Mouse (Mus musculus) liver, embryonic 13.5 days (tissue): Measurements from ENCODE around the gene Slc16a14. TPM values are rescaled to one million over a fixed set of nuclear protein-coding genes. Genes with fewer than 3 reads are reported as not detected.

Experiments
- ATAC-seq: fragments of 200-750 bp; cut with Nextera tagmentation; 2 replicates; pipeline ENCODE4 v1.8.0; 2017; ENCODE audit warnings: low read depth, mild to moderate bottlenecking, moderate number of reproducible peaks, moderate library complexity
- DNase-seq: peaks from one replicate; pipeline ENCODE4 v3.0.0; 2022
- H3K27ac ChIP-seq: fragments of 300-500 bp; sonication (generic); 2 replicates; pipeline ENCODE4 v1.5.1; 2015; ENCODE audit warnings: moderate library complexity, mild to moderate bottlenecking, inconsistent platforms
- H3K27me3 ChIP-seq: fragments of 300-500 bp; sonication (generic); 2 replicates; pipeline ENCODE4 v1.6.1; 2015; ENCODE audit warnings: mild to moderate bottlenecking, inconsistent platforms
- H3K36me3 ChIP-seq: fragments of 300-500 bp; sonication (generic); 2 replicates; pipeline ENCODE4 v1.6.1; 2015; ENCODE audit warnings: mild to moderate bottlenecking, inconsistent platforms
- H3K4me1 ChIP-seq: fragments of 300-500 bp; sonication (generic); replicated peaks from 2 replicates; pipeline ENCODE4 v1.6.1; 2015; ENCODE audit warnings: inconsistent platforms
- H3K4me2 ChIP-seq: fragments of 300-500 bp; sonication (generic); 2 replicates; pipeline ENCODE4 v1.6.1; 2015; ENCODE audit warnings: inconsistent platforms, mild to moderate bottlenecking, moderate library complexity
- H3K4me3 ChIP-seq: fragments of 300-500 bp; sonication (generic); replicated peaks from 2 replicates; pipeline ENCODE4 v1.5.1; 2015; ENCODE audit warnings: mild to moderate bottlenecking, inconsistent platforms
- H3K9ac ChIP-seq: fragments of 300-500 bp; sonication (generic); 2 replicates; pipeline ENCODE4 v1.6.1; 2015; ENCODE audit warnings: mild to moderate bottlenecking, inconsistent platforms
- H3K9me3 ChIP-seq: fragments of 300-500 bp; sonication (generic); replicated peaks from 2 replicates; pipeline ENCODE4 v1.6.1; 2016; ENCODE audit warnings: inconsistent platforms
- WGBS: fragments of 180-500 bp; shearing (Covaris S2); methylation state at CpG from one replicate; pipeline ENCODE4 v1.1.7; 2015; ENCODE audit not compliant: insufficient replicate concordance; 5-methylcytosine and 5-hydroxymethylcytosine counted together
- polyA plus RNA-seq: library from polyadenylated mRNA; unstranded; fragments of >200 nt; fragmentation: Nextera tagmentation; extraction: Ambion mirVana; gene quantifications from 2 replicates; pipeline ENCODE4 v1.2.1, GENCODE M21; 2015

The Slc16a14 gene
- polyA plus RNA-seq, 1 experiment from 2014 or later: 0.02 TPM

DNA sequence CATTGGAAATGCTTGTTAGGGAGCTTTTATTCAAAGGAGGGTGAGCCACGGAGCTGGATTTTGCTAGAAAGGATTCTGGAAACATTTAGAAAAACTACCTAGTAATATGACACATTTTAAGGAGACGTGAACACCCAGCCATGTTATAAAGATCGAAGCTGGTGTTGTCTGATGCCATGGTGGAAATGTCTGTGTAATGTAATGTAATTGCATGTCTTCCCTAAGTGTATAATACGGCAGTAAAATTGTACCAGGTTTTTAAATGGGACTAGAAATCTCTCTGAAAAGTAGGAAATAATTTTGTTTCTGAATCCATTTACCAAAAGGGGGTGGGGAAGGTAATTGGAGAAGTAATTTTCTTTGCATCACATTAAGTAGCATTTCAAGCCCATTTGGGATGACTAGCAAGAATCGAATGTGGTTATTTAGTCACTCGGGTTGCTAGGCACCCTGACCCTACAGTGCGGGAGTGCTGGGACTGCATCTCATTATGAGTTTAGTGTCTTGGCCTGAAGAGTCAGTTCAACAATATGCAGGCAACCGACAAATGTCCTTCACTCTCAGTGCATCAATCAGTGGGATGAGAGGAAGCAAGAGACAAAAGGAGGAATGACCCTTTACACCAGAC is 24.6 kb downstream of the Slc16a14 start:
- 66% methylated on average over 8 of the region's 8 CpGs for WGBS
- no peaks in the 10 kb centered on the region for H3K9me3 ChIP-seq
- no peaks in the 10 kb centered on the region for H3K4me1 ChIP-seq
- H3K27me3 ChIP-seq: no peaks in the 10 kb centered on the region
- no peak overlapping the region for H3K9ac ChIP-seq
- no peaks in the 10 kb centered on the region for H3K36me3 ChIP-seq
- no peak overlapping the region for H3K4me3 ChIP-seq
- ATAC-seq: no peak
- no peak overlapping the region for H3K27ac ChIP-seq
- no peak for DNase-seq
- no peak overlapping the region for H3K4me2 ChIP-seq

DNA sequence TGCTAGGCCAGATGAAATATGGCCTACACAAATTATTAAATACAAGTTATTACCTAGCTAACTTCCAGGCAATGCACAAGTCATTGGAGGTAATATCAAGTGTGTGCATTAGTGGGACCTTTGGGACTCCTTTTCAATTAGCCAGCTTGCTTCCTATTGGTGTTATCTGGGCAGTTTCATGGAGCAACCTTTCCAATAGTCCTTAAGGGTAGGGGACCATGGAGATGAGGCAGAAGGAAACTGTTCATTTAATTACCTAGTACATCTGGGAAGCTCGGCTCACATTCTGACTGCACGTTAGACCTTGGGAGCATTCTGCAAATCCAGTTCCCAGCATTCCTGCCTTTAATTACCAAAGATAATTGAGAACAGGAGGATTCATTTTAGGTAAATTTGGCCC is 30.5 kb downstream of the Slc16a14 start:
- no peaks in the 10 kb centered on the region for H3K4me1 ChIP-seq
- H3K9ac ChIP-seq: no peak overlapping the region
- ATAC-seq: no peak
- H3K4me2 ChIP-seq: no peak overlapping the region
- H3K27me3 ChIP-seq: no peaks in the 10 kb centered on the region
- WGBS: 76% methylated on average over 2 of the region's 2 CpGs
- no peak for DNase-seq
- no peak overlapping the region for H3K4me3 ChIP-seq
- H3K27ac ChIP-seq: no peak overlapping the region
- no peaks in the 10 kb centered on the region for H3K36me3 ChIP-seq
- no peaks in the 10 kb centered on the region for H3K9me3 ChIP-seq

DNA sequence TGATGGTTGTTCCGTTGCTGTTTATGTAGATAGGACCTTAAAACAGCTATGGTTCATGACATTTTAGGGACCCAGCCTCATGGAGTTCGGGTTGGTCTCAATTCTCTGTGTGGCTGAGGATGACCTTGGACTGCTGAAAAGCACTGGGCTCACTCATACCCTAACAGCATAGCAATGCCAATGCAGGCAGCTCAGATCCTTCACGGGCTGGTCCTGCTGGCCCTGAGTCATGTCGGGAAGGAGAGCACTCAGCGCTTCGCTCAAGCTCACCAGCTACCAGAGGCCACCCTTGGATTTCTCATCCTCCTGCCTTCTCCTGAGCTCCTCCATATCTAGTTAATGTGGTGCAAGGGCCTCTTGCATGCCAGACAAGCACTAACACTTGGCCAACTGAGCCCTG is 35.8 kb downstream of the Slc16a14 start:
- 78% methylated on average over 6 of the region's 6 CpGs for WGBS
- DNase-seq: no peak
- no peak overlapping the region for H3K9ac ChIP-seq

DNA sequence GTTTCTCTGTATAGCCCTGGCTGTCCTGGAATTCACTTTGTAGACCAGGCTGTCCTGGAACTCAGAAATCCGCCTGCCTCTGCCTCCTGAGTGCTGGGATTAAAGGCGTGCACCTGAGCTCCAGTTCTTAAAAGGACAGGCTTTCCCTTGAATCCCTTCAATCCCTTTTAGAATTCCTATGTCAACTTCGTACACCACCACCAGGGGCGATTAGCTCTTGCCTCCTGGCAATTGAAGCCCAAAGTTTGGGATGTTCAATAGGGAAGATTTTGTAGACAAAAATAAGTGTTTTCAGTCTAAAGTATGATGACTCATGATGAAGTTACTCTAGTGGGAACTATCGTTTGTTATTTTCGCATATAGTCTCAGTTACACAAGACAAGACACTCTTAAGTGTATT is 37.6 kb downstream of the Slc16a14 start:
- H3K4me2 ChIP-seq: no peak overlapping the region
- 60% methylated on average over 6 of the region's 6 CpGs for WGBS
- H3K27ac ChIP-seq: no peak overlapping the region
- no peaks in the 10 kb centered on the region for H3K4me1 ChIP-seq
- no peaks in the 10 kb centered on the region for H3K36me3 ChIP-seq
- H3K27me3 ChIP-seq: no peaks in the 10 kb centered on the region
- no peak overlapping the region for H3K9ac ChIP-seq
- no peak overlapping the region for H3K4me3 ChIP-seq
- ATAC-seq: no peak
- H3K9me3 ChIP-seq: no peaks in the 10 kb centered on the region
- DNase-seq: no peak

More for the DNA sequence above, 35.8 kb downstream of the Slc16a14 start:
- Histone ChIP-seq H3K4me2 (no peak overlapping the region), H3K9me3 (no peaks in the 10 kb centered on the region), H3K4me1 (no peaks in the 10 kb centered on the region), H3K36me3 (no peaks in the 10 kb centered on the region), H3K27me3 (no peaks in the 10 kb centered on the region), H3K27ac (no peak overlapping the region), H3K4me3 (no peak overlapping the region)
- ATAC-seq: no peak

DNA sequence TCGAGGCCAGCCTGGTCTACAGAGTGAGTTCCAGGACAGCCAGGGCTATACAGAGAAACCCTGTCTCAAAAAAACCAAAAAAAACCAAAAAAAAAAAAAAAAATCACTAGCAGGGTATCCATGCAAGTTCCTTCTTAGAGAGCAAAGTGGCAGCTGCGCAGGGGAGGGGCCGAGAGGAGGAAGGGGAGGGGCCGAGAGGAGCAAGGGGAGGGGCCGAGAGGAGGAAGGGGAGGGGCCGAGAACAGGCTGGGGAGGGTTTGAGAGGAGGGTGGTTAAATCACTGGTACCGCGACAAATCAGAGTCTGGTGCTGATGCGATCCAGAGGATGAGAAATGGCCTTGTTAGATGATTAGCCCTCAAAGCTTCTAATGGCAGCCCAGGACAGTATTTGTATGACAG is 43.2 kb downstream of the Slc16a14 start:
- Histone ChIP-seq H3K27ac (no peak overlapping the region), H3K9me3 (no peaks in the 10 kb centered on the region), H3K4me3 (no peak overlapping the region), H3K9ac (no peak overlapping the region), H3K4me1 (no peaks in the 10 kb centered on the region), H3K4me2 (no peak overlapping the region), H3K36me3 (no peaks in the 10 kb centered on the region), H3K27me3 (no peaks in the 10 kb centered on the region)
- ATAC-seq: no peak
- 71% methylated on average over 9 of the region's 9 CpGs for WGBS
- no peak for DNase-seq

DNA sequence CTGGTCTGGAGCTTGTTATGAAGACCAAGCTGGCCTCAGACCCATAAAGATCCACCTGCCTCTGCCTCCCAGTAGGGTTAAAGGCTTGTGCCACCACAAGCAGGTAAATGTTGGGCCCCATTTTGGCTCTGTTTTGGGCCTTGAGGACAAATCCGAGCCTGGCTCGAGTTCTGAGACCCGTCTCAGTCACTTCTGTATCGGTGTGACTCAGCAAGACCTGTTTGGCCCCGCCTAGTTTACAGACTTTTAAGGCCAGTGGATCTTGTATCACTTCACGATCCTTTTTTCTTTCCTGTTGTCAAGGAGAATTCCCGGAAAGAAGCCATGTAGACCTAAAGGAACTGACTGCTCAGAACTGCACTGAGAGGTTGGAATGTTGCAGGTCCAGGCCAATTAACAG is 44.4 kb downstream of the Slc16a14 start:
- WGBS: 63% methylated on average over 7 of the region's 7 CpGs
- no peak for ATAC-seq
- no peak overlapping the region for H3K9ac ChIP-seq
- no peak overlapping the region for H3K4me2 ChIP-seq
- no peaks in the 10 kb centered on the region for H3K4me1 ChIP-seq
- no peaks in the 10 kb centered on the region for H3K27me3 ChIP-seq
- DNase-seq: no peak
- H3K4me3 ChIP-seq: no peak overlapping the region
- no peak overlapping the region for H3K27ac ChIP-seq
- H3K36me3 ChIP-seq: no peaks in the 10 kb centered on the region
- H3K9me3 ChIP-seq: no peaks in the 10 kb centered on the region

DNA sequence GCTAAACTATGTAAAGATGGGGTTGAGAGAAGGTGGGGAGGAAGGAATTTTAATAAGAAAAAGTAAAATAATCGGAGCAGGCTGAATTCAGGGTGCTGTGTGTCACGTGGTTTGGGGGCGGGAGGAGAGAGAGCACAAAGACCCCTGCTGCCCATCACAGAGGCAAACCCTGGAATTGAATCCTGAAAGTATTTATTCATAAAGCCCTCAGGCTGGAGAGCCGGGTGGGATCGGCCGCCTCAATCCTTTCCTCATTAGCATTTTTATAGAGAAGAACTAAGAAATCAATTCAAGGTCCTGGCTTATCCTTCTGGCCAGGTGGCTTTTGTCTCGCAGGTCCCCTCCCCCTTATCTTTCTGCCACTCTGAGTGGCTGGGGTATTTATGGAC is 44.9 kb downstream of the Slc16a14 start:
- H3K9ac ChIP-seq: no peak overlapping the region
- no peak for ATAC-seq
- H3K27ac ChIP-seq: no peak overlapping the region
- H3K4me2 ChIP-seq: no peak overlapping the region
- H3K36me3 ChIP-seq: no peaks in the 10 kb centered on the region
- no peaks in the 10 kb centered on the region for H3K4me1 ChIP-seq
- H3K4me3 ChIP-seq: no peak overlapping the region
- H3K27me3 ChIP-seq: no peaks in the 10 kb centered on the region
- H3K9me3 ChIP-seq: no peaks in the 10 kb centered on the region
- 60% methylated on average over 7 of the region's 7 CpGs for WGBS
- no peak for DNase-seq

DNA sequence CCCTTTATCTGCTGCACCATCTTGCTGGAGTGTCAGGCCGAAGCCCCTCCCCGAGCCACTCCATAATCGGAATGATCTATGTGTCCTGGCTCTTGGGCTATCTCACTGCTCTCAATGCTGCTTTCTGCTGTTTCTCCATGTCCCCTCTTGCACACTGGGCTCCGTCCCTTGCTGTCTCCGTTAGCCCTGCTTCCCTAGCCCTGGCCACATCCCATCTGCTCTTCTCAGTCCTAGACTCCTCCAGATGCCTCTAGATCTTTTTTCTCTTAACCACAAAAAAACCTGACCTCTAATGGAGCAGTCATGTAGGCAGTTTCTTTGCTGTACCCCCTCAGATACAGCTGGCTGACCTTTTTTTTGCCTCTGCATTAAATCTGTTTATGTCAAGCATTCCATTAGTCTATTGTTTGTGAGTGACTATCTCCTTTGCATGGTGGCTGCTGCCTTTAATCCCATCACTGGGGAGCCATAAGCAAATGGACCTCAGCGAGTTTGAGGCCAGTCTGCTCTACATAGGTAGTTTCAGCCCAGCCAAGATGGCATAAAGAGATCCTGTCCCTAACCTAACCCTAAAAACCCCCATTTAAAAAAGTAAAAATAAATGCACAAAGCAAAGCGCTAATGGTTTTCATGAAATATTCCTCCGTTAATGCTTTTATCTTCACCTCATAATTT is 45.5 kb downstream of the Slc16a14 start:
- no peak overlapping the region for H3K27ac ChIP-seq
- no peaks in the 10 kb centered on the region for H3K27me3 ChIP-seq
- H3K4me1 ChIP-seq: no peaks in the 10 kb centered on the region
- DNase-seq (no peak), ATAC-seq (no peak)
- H3K9ac ChIP-seq: no peak overlapping the region
- WGBS: 55% methylated on average over 8 of the region's 8 CpGs
- H3K4me3 ChIP-seq: no peak overlapping the region
- no peaks in the 10 kb centered on the region for H3K36me3 ChIP-seq
- no peaks in the 10 kb centered on the region for H3K9me3 ChIP-seq
- no peak overlapping the region for H3K4me2 ChIP-seq

DNA sequence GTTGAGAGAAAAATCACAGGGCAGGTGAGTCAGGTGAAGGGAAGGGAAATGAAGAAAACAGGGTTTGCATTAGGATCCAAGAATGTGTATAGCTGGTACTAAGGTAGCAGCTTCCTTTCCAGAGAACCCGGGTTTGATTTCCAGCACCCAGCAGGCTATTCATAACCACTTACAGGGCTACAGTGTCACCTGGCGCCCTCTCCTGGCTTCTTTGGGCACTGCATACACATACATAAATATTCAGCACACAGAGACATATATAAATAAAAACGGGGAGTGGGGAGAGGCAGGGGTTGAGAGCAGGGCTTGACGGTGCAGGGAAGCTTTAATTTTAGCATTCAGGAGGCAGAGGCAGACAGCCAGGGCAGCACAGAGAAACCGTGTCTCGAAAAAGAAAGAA is 49.0 kb downstream of the Slc16a14 start:
- DNase-seq: no peak
- no peaks in the 10 kb centered on the region for H3K4me1 ChIP-seq
- H3K9me3 ChIP-seq: no peaks in the 10 kb centered on the region
- no peak overlapping the region for H3K9ac ChIP-seq
- no peaks in the 10 kb centered on the region for H3K36me3 ChIP-seq
- no peak overlapping the region for H3K4me2 ChIP-seq
- H3K27ac ChIP-seq: no peak overlapping the region
- no peak overlapping the region for H3K4me3 ChIP-seq
- WGBS: 69% methylated on average over 6 of the region's 6 CpGs
- no peaks in the 10 kb centered on the region for H3K27me3 ChIP-seq
- no peak for ATAC-seq

DNA sequence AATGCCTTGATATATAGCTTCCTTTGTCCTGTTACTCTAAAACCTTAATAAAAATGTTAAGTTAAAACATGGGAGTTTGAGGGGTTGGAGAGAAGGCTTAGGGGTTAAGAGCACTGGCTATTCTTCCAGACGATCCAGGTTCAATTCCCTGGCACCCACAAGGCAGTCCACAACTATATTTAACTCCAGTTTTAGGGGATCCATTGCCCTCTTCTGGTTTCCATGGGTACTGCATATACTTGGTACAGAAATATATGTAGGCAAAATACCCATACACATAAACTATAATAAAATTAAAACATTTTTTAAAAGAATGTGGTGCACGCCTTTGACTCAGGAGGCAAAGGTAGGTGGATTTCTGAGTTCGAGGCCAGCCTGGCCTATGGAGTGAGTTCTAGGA is 49.8 kb downstream of the Slc16a14 start:
- no peak for DNase-seq

DNA sequence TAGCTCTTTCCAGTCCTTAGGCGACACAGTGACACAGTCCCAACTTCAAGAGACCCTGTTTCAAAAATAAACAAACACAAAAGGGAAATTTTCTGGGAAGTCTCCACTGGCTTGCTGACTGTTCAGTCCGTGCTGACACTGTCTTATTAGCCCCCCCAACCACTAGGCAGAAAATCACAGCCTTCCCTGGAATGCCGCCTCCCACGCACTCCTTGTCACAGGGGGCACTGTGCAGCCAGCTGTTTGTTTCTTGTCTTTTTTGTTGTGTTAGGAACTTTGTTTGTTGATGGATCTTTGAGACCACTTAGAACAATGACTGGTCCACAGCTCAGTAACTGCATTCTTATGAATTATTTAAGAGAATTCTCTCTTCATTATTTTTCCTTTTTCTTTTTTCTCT is 51.0 kb downstream of the Slc16a14 start:
- H3K27ac ChIP-seq: no peak overlapping the region
- H3K36me3 ChIP-seq: no peaks in the 10 kb centered on the region
- H3K4me3 ChIP-seq: no peak overlapping the region
- WGBS: 71% methylated on average over 4 of the region's 4 CpGs
- H3K27me3 ChIP-seq: no peaks in the 10 kb centered on the region
- ATAC-seq (no peak), DNase-seq (no peak)
- H3K4me2 ChIP-seq: no peak overlapping the region
- H3K9me3 ChIP-seq: no peaks in the 10 kb centered on the region
- no peaks in the 10 kb centered on the region for H3K4me1 ChIP-seq
- H3K9ac ChIP-seq: no peak overlapping the region

More for the DNA sequence above, 49.8 kb downstream of the Slc16a14 start:
- no peak for ATAC-seq
- Histone ChIP-seq H3K9me3 (no peaks in the 10 kb centered on the region), H3K27me3 (no peaks in the 10 kb centered on the region), H3K4me1 (no peaks in the 10 kb centered on the region), H3K9ac (no peak overlapping the region), H3K4me3 (no peak overlapping the region), H3K36me3 (no peaks in the 10 kb centered on the region), H3K27ac (no peak overlapping the region), H3K4me2 (no peak overlapping the region)
- 48% methylated on average over 3 of the region's 3 CpGs for WGBS

DNA sequence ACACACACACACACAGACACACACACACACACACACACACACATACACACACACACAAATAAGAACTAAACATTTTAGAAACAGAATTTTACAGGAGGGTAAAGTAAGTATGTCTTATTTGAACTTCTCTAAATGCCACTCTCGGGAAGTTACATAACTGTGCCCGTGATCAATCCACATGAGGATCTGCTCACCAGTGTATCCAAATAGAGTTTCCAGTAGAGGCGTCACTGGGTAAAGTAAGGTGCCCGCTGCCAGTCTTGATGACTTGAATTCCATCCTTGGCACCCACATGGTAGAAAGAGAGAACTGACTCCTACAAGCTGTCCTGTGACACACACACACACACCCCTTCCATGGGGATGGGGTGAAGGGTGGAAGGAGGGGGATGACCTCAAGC is 52.0 kb downstream of the Slc16a14 start:
- Histone ChIP-seq H3K36me3 (no peaks in the 10 kb centered on the region), H3K9me3 (no peaks in the 10 kb centered on the region), H3K4me3 (no peak overlapping the region), H3K27me3 (no peaks in the 10 kb centered on the region), H3K4me1 (no peaks in the 10 kb centered on the region), H3K4me2 (no peak overlapping the region), H3K9ac (no peak overlapping the region), H3K27ac (no peak overlapping the region)
- 73% methylated on average over 4 of the region's 4 CpGs for WGBS
- no peak for ATAC-seq
- no peak for DNase-seq
